Mouse (Mus musculus): Measurements from ENCODE around the gene N4bp2. TPM values are rescaled to one million over a fixed set of nuclear protein-coding genes. Genes with fewer than 3 reads are reported as not detected.

N4bp2 gene
- polyA plus RNA-seq, 1 experiment from 2014 or later: 33.1 TPM

DNA sequence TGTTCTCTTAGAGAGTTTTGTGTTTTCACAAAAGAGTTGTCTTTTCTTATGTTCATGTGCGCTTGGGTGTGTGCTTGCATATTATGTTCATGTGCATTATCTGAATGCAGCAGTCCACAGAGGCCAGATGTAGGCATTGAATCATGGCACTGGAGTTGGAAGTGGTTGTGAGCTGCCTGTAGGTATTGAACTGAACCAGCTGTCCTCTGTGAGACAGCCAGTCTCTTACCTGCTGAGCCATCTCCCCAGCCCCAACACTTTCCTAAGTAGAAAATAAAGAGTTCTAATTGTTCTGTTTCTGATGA is 32.6 kb downstream of the N4bp2 start:
- Histone ChIP-seq H3K27me3 (ENCODE audit: insufficient read depth, poor library complexity, severe bottlenecking) (no peaks in the 10 kb centered on the region), H3K4me1 (no peaks in the 10 kb centered on the region), H3K27ac (no peak overlapping the region), H3K4me3 (no peak overlapping the region), H3K36me3 (peaks cover 72% of the 10 kb centered on the region), H3K9me3 (no peaks in the 10 kb centered on the region)
- WGBS: 97% methylated on average over 1 of the region's 1 CpGs
- DNase-seq (ENCODE audit: low spot score): no peak

- 74% methylated on average over 5 of the region's 5 CpGs for WGBS
- H3K9me3 ChIP-seq: no peaks in the 10 kb centered on the region
- no peaks in the 10 kb centered on the region for H3K4me1 ChIP-seq
- H3K36me3 ChIP-seq: peaks cover 78% of the 10 kb centered on the region
- no peak for DNase-seq (ENCODE audit: low spot score)
- H3K27me3 ChIP-seq (ENCODE audit: insufficient read depth, poor library complexity, severe bottlenecking): no peaks in the 10 kb centered on the region
- H3K4me3 ChIP-seq: no peak overlapping the region
- H3K27ac ChIP-seq: no peak overlapping the region
These were observed 60.3 kb downstream of the N4bp2 start for GRCm38 (mm10) chr5:65823601-65824133.

DNA sequence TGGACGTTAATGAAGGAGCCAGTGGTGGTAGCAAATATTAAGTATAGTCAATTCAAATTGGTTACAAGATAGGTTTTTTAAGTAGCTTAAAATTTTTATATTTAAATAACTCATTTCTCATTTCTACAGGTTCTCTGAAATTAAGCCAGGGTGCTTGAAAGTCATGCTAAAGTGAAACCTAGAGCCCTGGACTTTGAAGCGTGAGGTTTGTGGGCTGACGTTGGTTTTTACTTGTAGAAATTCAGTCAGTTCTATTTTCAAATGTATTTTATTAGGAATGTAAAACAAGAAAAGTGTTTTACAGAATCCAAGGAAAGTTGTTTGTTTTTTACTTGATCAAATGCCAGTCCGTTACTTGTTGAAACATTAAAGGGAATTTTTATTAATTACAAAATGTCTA is 63.2 kb downstream of the N4bp2 start:
- Histone ChIP-seq H3K36me3 (peaks cover 57% of the 10 kb centered on the region), H3K27ac (no peak overlapping the region)
- WGBS: 93% methylated on average over 4 of the region's 4 CpGs

DNA sequence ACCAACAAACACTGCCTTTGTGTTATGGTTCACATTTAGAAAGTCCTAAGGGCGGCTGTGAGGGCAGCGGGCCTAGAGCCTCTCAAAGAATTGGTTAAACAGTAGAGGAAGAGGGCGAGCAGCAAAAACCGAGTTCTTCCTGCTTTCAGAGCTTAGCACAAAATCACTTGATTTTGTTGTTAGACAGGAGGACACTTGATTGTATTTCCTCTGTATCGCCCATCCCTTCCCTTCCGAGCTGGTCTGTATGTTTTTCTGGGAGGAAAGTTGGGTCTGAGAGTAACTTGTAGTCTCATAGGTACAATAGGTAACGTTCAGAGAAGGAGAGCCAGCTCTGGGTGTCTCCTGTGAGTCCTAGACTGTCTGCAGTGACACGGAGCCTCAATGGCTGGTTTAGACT is 63.8 kb downstream of the N4bp2 start:
- peaks cover 51% of the 10 kb centered on the region for H3K36me3 ChIP-seq

More for the DNA sequence above, 63.2 kb downstream of the N4bp2 start:
- Histone ChIP-seq H3K9me3 (no peaks in the 10 kb centered on the region), H3K4me1 (no peaks in the 10 kb centered on the region), H3K27me3 (ENCODE audit: insufficient read depth, poor library complexity, severe bottlenecking) (no peaks in the 10 kb centered on the region), H3K4me3 (no peak overlapping the region)
- DNase-seq (ENCODE audit: low spot score): no peak

DNA sequence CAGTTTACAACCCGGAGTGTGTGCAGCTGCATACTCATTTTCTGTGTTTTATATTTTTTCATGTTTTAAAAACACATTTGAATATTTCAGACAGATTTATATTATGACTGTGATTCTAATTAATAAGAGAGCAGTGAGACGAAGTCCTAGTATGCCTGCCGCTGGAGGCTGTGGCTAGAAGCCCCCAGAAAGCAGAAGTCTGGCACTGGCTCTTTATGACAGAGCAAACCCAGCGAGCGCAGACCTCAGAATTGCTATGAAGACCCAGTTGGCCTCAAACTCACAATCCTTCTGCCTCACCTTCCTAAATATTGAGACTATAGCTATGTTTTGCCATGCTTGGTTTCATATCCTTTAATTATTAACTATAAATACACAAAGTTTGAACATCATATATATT is 64.9 kb downstream of the N4bp2 start:
- Histone ChIP-seq H3K36me3 (peaks cover 40% of the 10 kb centered on the region), H3K4me3 (no peak overlapping the region), H3K4me1 (0 out of 2 replicates have a peak, but pooled peaks cover 3% of the 10 kb centered on the region), H3K27me3 (ENCODE audit: insufficient read depth, poor library complexity, severe bottlenecking) (no peaks in the 10 kb centered on the region), H3K27ac (no peak overlapping the region), H3K9me3 (no peaks in the 10 kb centered on the region)
- WGBS: 96% methylated on average over 5 of the region's 5 CpGs
- no peak for DNase-seq (ENCODE audit: low spot score)

More for the DNA sequence above, 63.8 kb downstream of the N4bp2 start:
- H3K9me3 ChIP-seq: no peaks in the 10 kb centered on the region
- no peak overlapping the region for H3K27ac ChIP-seq
- WGBS: 92% methylated on average over 8 of the region's 8 CpGs
- no peak for DNase-seq (ENCODE audit: low spot score)
- H3K27me3 ChIP-seq (ENCODE audit: insufficient read depth, poor library complexity, severe bottlenecking): no peaks in the 10 kb centered on the region
- H3K4me3 ChIP-seq: no peak overlapping the region
- H3K4me1 ChIP-seq: 0 out of 2 replicates have a peak, but pooled peaks cover 3% of the 10 kb centered on the region

- Histone ChIP-seq H3K27me3 (ENCODE audit: insufficient read depth, poor library complexity, severe bottlenecking) (no peaks in the 10 kb centered on the region), H3K4me3 (no peak overlapping the region), H3K27ac (no peak overlapping the region), H3K4me1 (0 out of 2 replicates have a peak, but pooled peaks cover 3% of the 10 kb centered on the region), H3K36me3 (peaks cover 32% of the 10 kb centered on the region), H3K9me3 (no peaks in the 10 kb centered on the region)
- 82% methylated on average over 2 of the region's 2 CpGs for WGBS
- no peak for DNase-seq (ENCODE audit: low spot score)
These were observed 65.7 kb downstream of the N4bp2 start for GRCm38 (mm10) chr5:65829059-65829458.

DNA sequence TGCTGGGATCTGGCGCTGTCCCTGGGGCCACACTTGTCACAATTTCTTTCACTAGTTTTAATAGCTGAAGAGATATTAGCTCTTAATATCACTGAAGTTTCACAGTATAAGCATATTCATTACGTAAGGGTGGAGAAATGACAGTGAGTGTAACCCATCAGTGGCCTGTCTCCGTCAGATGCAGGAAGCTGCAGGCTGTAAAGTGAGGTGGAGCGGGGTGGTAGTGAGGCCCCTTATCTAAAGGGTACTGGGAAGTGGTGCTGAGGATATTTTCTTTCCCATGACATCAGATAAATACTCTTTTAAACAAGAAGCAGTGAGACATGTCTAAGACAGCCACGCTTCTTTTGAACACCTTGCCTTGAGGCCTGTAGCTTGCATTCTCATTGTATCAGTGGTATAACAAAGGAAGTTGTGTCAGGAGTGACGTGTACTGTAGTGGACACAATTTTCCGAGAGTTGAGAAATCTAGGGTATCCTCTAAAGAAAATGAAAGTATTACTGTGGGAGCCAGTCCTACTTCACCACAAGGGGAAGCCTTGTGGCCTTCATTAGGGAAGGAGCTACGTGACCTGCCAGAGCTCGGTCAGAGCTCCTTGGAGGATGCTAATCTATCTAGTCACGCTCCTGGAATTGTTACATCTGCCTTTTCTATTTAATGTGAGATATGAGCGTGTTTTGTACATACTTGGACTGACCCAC is 68.7 kb downstream of the N4bp2 start:
- Histone ChIP-seq H3K27me3 (ENCODE audit: insufficient read depth, poor library complexity, severe bottlenecking) (no peaks in the 10 kb centered on the region), H3K27ac (no peak overlapping the region)
- DNase-seq (ENCODE audit: low spot score): no peak

DNA sequence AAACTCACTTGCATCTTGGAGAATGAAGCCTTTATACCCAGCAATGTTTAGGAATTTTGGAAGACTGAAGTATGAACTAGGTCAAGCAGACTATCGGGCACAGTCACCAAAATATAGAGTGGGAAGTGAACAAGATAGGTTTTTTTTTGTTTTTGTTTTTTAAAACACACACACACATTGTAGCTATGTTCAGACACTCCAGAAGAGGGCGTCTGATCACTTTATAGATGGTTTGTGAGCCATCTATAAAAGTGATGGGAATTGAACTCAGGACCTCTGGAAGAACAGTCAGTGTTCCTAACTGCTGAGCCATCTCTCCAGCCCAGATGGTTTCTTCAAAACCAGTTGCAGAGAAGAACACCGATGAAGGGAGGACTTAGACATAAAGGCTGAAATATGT is 69.8 kb downstream of the N4bp2 start:
- 75% methylated on average over 3 of the region's 3 CpGs for WGBS
- Histone ChIP-seq H3K27ac (no peak overlapping the region), H3K27me3 (ENCODE audit: insufficient read depth, poor library complexity, severe bottlenecking) (no peaks in the 10 kb centered on the region)

More for the DNA sequence above, 68.7 kb downstream of the N4bp2 start:
- 0 out of 2 replicates have a peak, but pooled peaks cover 3% of the 10 kb centered on the region for H3K4me1 ChIP-seq
- no peak overlapping the region for H3K4me3 ChIP-seq
- WGBS: 83% methylated on average over 11 of the region's 11 CpGs
- H3K36me3 ChIP-seq: peaks cover 18% of the 10 kb centered on the region; the same call in 1 of the 2 replicates
- no peaks in the 10 kb centered on the region for H3K9me3 ChIP-seq

GRCm38 (mm10) chr5:65833766-65834498 is 70.6 kb downstream of the N4bp2 start:
- DNase-seq (ENCODE audit: low spot score): no peak
- 86% methylated on average over 8 of the region's 8 CpGs for WGBS
- Histone ChIP-seq H3K27ac (no peak overlapping the region), H3K9me3 (no peaks in the 10 kb centered on the region), H3K4me3 (no peak overlapping the region), H3K36me3 (peaks cover 15% of the 10 kb centered on the region; the same call in 1 of the 2 replicates), H3K27me3 (ENCODE audit: insufficient read depth, poor library complexity, severe bottlenecking) (no peaks in the 10 kb centered on the region), H3K4me1 (0 out of 2 replicates have a peak, but pooled peaks cover 3% of the 10 kb centered on the region)

More for the DNA sequence above, 69.8 kb downstream of the N4bp2 start:
- Histone ChIP-seq H3K4me1 (0 out of 2 replicates have a peak, but pooled peaks cover 3% of the 10 kb centered on the region), H3K9me3 (no peaks in the 10 kb centered on the region), H3K36me3 (peaks cover 15% of the 10 kb centered on the region; the same call in 1 of the 2 replicates), H3K4me3 (no peak overlapping the region)
- no peak for DNase-seq (ENCODE audit: low spot score)

- H3K4me1 ChIP-seq: 0 out of 2 replicates have a peak, but pooled peaks cover 7% of the 10 kb centered on the region
- peaks cover 10% of the 10 kb centered on the region; the same call in 1 of the 2 replicates for H3K36me3 ChIP-seq
- 75% methylated on average over 6 of the region's 6 CpGs for WGBS
- no peak overlapping the region for H3K4me3 ChIP-seq
- no peaks in the 10 kb centered on the region for H3K9me3 ChIP-seq
- no peak for DNase-seq (ENCODE audit: low spot score)
- no peak overlapping the region for H3K27ac ChIP-seq
- no peaks in the 10 kb centered on the region for H3K27me3 ChIP-seq (ENCODE audit: insufficient read depth, poor library complexity, severe bottlenecking)
These were observed 74.7 kb downstream of the N4bp2 start for GRCm38 (mm10) chr5:65838053-65838452.

GRCm38 (mm10) chr5:65842947-65843346 is 79.6 kb downstream of the N4bp2 start:
- Histone ChIP-seq H3K27me3 (ENCODE audit: insufficient read depth, poor library complexity, severe bottlenecking) (no peaks in the 10 kb centered on the region), H3K4me1 (peaks cover 22% of the 10 kb centered on the region), H3K9me3 (no peaks in the 10 kb centered on the region), H3K27ac (no peak overlapping the region), H3K36me3 (no peaks in the 10 kb centered on the region), H3K4me3 (no peak overlapping the region)
- no peak for DNase-seq (ENCODE audit: low spot score)
- 71% methylated on average over 7 of the region's 7 CpGs for WGBS

DNA sequence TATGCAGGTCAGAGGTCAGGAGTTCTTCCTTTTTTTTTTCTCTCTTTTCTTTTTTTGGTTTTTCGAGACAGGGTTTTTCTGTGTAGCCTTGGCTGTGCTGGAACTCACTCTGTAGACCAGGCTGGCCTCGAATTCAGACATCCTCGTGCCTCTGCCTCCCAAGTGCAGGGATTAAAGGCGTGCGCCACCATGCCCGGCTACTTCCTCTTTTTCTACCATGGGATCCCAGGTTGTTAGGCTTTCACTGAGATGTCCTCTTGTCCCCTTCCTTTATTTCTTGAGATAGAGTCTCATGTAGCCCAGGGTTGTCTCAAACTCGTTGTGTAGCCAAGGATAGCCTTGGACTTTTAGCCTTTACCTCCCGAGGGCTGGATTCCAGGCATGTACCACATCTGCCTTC is 83.2 kb downstream of the N4bp2 start:
- Histone ChIP-seq H3K27me3 (ENCODE audit: insufficient read depth, poor library complexity, severe bottlenecking) (no peaks in the 10 kb centered on the region), H3K9me3 (no peaks in the 10 kb centered on the region), H3K36me3 (no peaks in the 10 kb centered on the region), H3K4me3 (no peak overlapping the region), H3K27ac (peak overlapping the region; percentile 64), H3K4me1 (peaks cover 25% of the 10 kb centered on the region)
- 81% methylated on average over 8 of the region's 8 CpGs for WGBS
- DNase-seq (ENCODE audit: low spot score): no peak

DNA sequence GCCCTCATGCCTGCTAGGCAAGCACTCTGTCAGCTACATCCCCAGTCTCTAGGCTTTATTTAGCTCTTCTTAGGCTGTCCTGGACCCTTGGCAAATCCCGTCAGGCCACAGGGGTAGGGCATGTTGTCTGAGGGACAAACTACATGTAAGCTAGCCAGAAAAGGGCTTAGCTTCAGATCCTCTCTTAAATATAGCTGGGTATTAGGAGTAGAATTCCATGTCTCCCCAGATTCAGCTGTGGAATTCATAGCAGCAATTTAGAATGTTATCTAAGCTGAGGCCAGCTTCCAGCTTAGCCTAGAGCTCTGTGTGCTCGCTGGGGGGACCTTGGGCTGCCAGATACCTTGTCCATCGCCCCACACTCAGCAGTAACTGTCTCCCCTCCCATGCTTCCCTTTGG is 83.6 kb downstream of the N4bp2 start:
- H3K9me3 ChIP-seq: no peaks in the 10 kb centered on the region

More for the DNA sequence above, 83.6 kb downstream of the N4bp2 start:
- DNase-seq (ENCODE audit: low spot score): no peak
- Histone ChIP-seq H3K4me1 (peaks cover 21% of the 10 kb centered on the region), H3K27me3 (ENCODE audit: insufficient read depth, poor library complexity, severe bottlenecking) (no peaks in the 10 kb centered on the region), H3K36me3 (no peaks in the 10 kb centered on the region), H3K4me3 (no peak overlapping the region), H3K27ac (peak overlapping the region; percentile 64)
- 54% methylated on average over 3 of the region's 3 CpGs for WGBS
